Mouse (Mus musculus): Measurements from ENCODE around the gene Zdhhc19. TPM values are rescaled to one million over a fixed set of nuclear protein-coding genes. Genes with fewer than 3 reads are reported as not detected.
A peak's percentile ranks its signal among the peaks of the same experiment; 100 is the strongest.

The Zdhhc19 gene
- polyA plus RNA-seq (2014; fragmentation: Nextera tagmentation; extraction: Ambion mirVana): not detected in 2 replicates

DNA sequence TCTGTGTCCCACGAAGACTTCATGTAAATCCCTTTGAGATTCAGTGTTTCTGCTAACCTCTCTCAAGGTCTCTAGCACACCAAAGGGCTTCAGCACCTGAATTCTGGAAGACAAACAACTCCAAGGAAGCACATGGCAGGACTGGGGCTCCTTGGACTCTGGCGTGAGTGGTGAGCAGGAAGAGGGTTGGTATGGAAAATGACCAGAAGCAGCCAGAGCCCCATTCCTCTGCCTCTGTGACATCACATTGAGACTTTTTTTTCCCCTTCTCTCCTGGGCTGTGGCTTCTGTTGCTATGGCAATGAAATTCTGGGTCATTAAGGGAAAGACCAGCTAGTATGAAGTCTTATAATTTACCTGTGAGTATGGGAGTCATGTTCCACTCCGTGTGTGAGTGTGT lies at the start of gene Zdhhc19:
Zdhhc19 (plus strand) TSS at position 301 of the 400 bp plus-strand sequence.
- Histone ChIP-seq H3K4me2 (replicated peaks; ENCODE audit: low read depth, low read length) (no peak within 1 kb of the TSS), H3K27me3 (ENCODE audit: control insufficient read depth, insufficient read depth, low read length) (no peaks in the 10 kb centered on the region), H3K4me1 (ENCODE audit: control insufficient read depth, insufficient read depth, low read length) (no peaks in the 10 kb centered on the region), H3K27ac (ENCODE audit: low read length) (no peak within 1 kb of the TSS), H3K4me3 (ENCODE audit: low read depth, low read length) (no peak within 1 kb of the TSS), H3K9ac (replicated peaks; ENCODE audit: low read depth, low read length) (no peak within 1 kb of the TSS), H3K9me3 (ENCODE audit: control insufficient read depth, low read depth, low read length) (no peaks in the 10 kb centered on the region), H3K36me3 (ENCODE audit: control insufficient read depth, insufficient read depth, low read length) (no peaks in the 10 kb centered on the region)
- WGBS: 69% methylated on average over 3 of the region's 3 CpGs
- ATAC-seq (ENCODE audit: insufficient number of reproducible peaks, insufficient read depth, low FRiP score, low read depth): no peak

GRCm38 (mm10) chr16:32446563-32447138 lies 49.4 kb upstream of the Zdhhc19 start:
- Histone ChIP-seq H3K4me1 (ENCODE audit: control insufficient read depth, insufficient read depth, low read length) (no peaks in the 10 kb centered on the region), H3K9me3 (ENCODE audit: control insufficient read depth, low read depth, low read length) (no peaks in the 10 kb centered on the region), H3K36me3 (ENCODE audit: control insufficient read depth, insufficient read depth, low read length) (no peaks in the 10 kb centered on the region), H3K9ac (replicated peaks; ENCODE audit: low read depth, low read length) (no peak overlapping the region), H3K4me2 (replicated peaks; ENCODE audit: low read depth, low read length) (no peak overlapping the region), H3K27me3 (ENCODE audit: control insufficient read depth, insufficient read depth, low read length) (no peaks in the 10 kb centered on the region), H3K4me3 (ENCODE audit: low read depth, low read length) (no peak overlapping the region), H3K27ac (ENCODE audit: low read length) (no peak overlapping the region)
- no peak for ATAC-seq (ENCODE audit: insufficient number of reproducible peaks, insufficient read depth, low FRiP score, low read depth)
- WGBS: 82% methylated on average over 2 of the region's 2 CpGs

- Histone ChIP-seq H3K27ac (ENCODE audit: low read length) (no peak overlapping the region), H3K36me3 (ENCODE audit: control insufficient read depth, insufficient read depth, low read length) (no peaks in the 10 kb centered on the region), H3K27me3 (ENCODE audit: control insufficient read depth, insufficient read depth, low read length) (no peaks in the 10 kb centered on the region), H3K9me3 (ENCODE audit: control insufficient read depth, low read depth, low read length) (no peaks in the 10 kb centered on the region), H3K4me3 (ENCODE audit: low read depth, low read length) (no peak overlapping the region), H3K4me1 (ENCODE audit: control insufficient read depth, insufficient read depth, low read length) (no peaks in the 10 kb centered on the region), H3K4me2 (replicated peaks; ENCODE audit: low read depth, low read length) (no peak overlapping the region), H3K9ac (replicated peaks; ENCODE audit: low read depth, low read length) (no peak overlapping the region)
- WGBS: 67% methylated on average over 3 of the region's 3 CpGs
- peak; percentile 61; the same call in 1 of the 2 replicates for ATAC-seq (ENCODE audit: insufficient number of reproducible peaks, insufficient read depth, low FRiP score, low read depth)
Observed at GRCm38 (mm10) chr16:32449665-32450064, 46.4 kb upstream of the Zdhhc19 start.

DNA sequence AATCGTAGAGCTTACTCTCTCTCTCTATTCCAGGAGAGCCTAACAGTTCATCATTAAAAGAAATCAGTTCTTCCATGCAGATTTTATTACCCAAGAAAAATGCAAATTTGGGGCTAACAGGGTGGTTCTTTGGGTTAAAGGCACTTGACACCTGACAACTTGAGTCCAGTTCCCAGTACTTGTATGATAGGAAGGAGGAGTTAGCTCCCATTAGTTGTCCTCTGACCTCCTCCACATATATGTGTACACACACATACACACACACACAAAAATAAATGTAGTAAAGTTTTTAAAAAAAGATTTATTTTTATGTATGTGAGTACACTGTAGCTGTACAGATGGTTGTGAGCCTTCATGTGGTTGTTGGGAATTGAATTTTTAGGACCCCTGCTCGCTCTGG lies 45.9 kb upstream of the Zdhhc19 start:
- H3K4me2 ChIP-seq (replicated peaks; ENCODE audit: low read depth, low read length): no peak overlapping the region
- H3K27me3 ChIP-seq (ENCODE audit: control insufficient read depth, insufficient read depth, low read length): no peaks in the 10 kb centered on the region
- H3K27ac ChIP-seq (ENCODE audit: low read length): no peak overlapping the region
- 88% methylated on average over 2 of the region's 2 CpGs for WGBS
- no peaks in the 10 kb centered on the region for H3K36me3 ChIP-seq (ENCODE audit: control insufficient read depth, insufficient read depth, low read length)
- H3K9me3 ChIP-seq (ENCODE audit: control insufficient read depth, low read depth, low read length): no peaks in the 10 kb centered on the region
- no peak for ATAC-seq (ENCODE audit: insufficient number of reproducible peaks, insufficient read depth, low FRiP score, low read depth)
- no peak overlapping the region for H3K9ac ChIP-seq (replicated peaks; ENCODE audit: low read depth, low read length)
- no peaks in the 10 kb centered on the region for H3K4me1 ChIP-seq (ENCODE audit: control insufficient read depth, insufficient read depth, low read length)
- H3K4me3 ChIP-seq (ENCODE audit: low read depth, low read length): no peak overlapping the region

GRCm38 (mm10) chr16:32453102-32453501 lies 43.0 kb upstream of the Zdhhc19 start:
- no peaks in the 10 kb centered on the region for H3K4me1 ChIP-seq (ENCODE audit: control insufficient read depth, insufficient read depth, low read length)
- no peaks in the 10 kb centered on the region for H3K36me3 ChIP-seq (ENCODE audit: control insufficient read depth, insufficient read depth, low read length)
- no peak overlapping the region for H3K4me3 ChIP-seq (ENCODE audit: low read depth, low read length)
- no peak overlapping the region for H3K27ac ChIP-seq (ENCODE audit: low read length)
- H3K9me3 ChIP-seq (ENCODE audit: control insufficient read depth, low read depth, low read length): no peaks in the 10 kb centered on the region
- no peaks in the 10 kb centered on the region for H3K27me3 ChIP-seq (ENCODE audit: control insufficient read depth, insufficient read depth, low read length)
- no peak overlapping the region for H3K4me2 ChIP-seq (replicated peaks; ENCODE audit: low read depth, low read length)
- H3K9ac ChIP-seq (replicated peaks; ENCODE audit: low read depth, low read length): no peak overlapping the region
- no peak for ATAC-seq (ENCODE audit: insufficient number of reproducible peaks, insufficient read depth, low FRiP score, low read depth)
- 91% methylated on average over 8 of the region's 8 CpGs for WGBS

- H3K4me2 ChIP-seq (replicated peaks; ENCODE audit: low read depth, low read length): no peak overlapping the region
- H3K4me3 ChIP-seq (ENCODE audit: low read depth, low read length): no peak overlapping the region
- H3K9ac ChIP-seq (replicated peaks; ENCODE audit: low read depth, low read length): no peak overlapping the region
- no peaks in the 10 kb centered on the region for H3K27me3 ChIP-seq (ENCODE audit: control insufficient read depth, insufficient read depth, low read length)
- 85% methylated on average over 5 of the region's 5 CpGs for WGBS
- ATAC-seq (ENCODE audit: insufficient number of reproducible peaks, insufficient read depth, low FRiP score, low read depth): no peak
- no peaks in the 10 kb centered on the region for H3K4me1 ChIP-seq (ENCODE audit: control insufficient read depth, insufficient read depth, low read length)
- H3K36me3 ChIP-seq (ENCODE audit: control insufficient read depth, insufficient read depth, low read length): no peaks in the 10 kb centered on the region
- H3K27ac ChIP-seq (ENCODE audit: low read length): no peak overlapping the region
- no peaks in the 10 kb centered on the region for H3K9me3 ChIP-seq (ENCODE audit: control insufficient read depth, low read depth, low read length)
Observed at GRCm38 (mm10) chr16:32454646-32455045, 41.4 kb upstream of the Zdhhc19 start.

DNA sequence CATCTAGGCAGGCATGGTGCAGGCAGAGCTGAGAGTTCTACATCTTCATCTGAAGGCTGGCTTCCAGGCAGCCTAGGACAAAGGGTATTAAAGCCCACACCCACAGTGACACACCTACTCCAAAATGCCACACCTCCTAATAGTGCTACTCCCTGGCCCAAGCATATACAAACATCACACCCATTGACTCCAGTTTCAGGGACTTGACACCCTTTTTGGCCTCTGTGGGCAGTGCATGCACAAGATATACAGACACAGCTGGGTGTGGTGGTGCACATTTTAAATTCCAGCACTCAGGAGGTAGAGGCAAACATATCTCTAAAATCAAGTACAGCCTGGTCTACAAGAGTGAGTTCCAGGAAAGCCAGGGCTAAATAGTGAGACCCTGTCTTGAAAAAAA lies 40.0 kb upstream of the Zdhhc19 start:
- Histone ChIP-seq H3K9me3 (ENCODE audit: control insufficient read depth, low read depth, low read length) (no peaks in the 10 kb centered on the region), H3K4me1 (ENCODE audit: control insufficient read depth, insufficient read depth, low read length) (no peaks in the 10 kb centered on the region), H3K27ac (ENCODE audit: low read length) (no peak overlapping the region), H3K27me3 (ENCODE audit: control insufficient read depth, insufficient read depth, low read length) (no peaks in the 10 kb centered on the region), H3K36me3 (ENCODE audit: control insufficient read depth, insufficient read depth, low read length) (no peaks in the 10 kb centered on the region), H3K4me3 (ENCODE audit: low read depth, low read length) (no peak overlapping the region), H3K4me2 (replicated peaks; ENCODE audit: low read depth, low read length) (no peak overlapping the region), H3K9ac (replicated peaks; ENCODE audit: low read depth, low read length) (no peak overlapping the region)
- ATAC-seq (ENCODE audit: insufficient number of reproducible peaks, insufficient read depth, low FRiP score, low read depth): no peak

DNA sequence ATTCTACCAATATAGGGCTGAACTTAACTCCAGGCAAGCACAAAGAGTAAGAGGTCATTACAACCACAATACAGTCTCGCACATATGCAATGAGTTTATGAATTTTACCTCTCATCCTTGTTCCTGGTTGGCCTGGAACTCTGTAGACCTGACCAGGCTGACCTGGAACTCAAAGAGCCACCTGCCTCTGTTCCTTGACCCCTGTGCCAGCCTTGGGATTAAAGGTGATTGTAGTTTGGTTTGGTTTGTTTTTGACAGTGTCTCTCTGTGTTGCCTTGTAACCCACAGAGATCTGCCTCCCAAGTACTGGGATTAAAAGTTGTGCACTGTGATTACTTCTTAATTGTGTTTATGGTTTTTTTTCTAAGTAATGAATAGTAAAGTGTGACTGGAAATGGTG lies 39.3 kb upstream of the Zdhhc19 start:
- H3K27ac ChIP-seq (ENCODE audit: low read length): no peak overlapping the region
- no peaks in the 10 kb centered on the region for H3K9me3 ChIP-seq (ENCODE audit: control insufficient read depth, low read depth, low read length)
- H3K27me3 ChIP-seq (ENCODE audit: control insufficient read depth, insufficient read depth, low read length): no peaks in the 10 kb centered on the region
- no peaks in the 10 kb centered on the region for H3K36me3 ChIP-seq (ENCODE audit: control insufficient read depth, insufficient read depth, low read length)
- H3K4me2 ChIP-seq (replicated peaks; ENCODE audit: low read depth, low read length): no peak overlapping the region
- whole genome bisulfite sequencing: 95% methylated on average over 1 of the region's 1 CpGs
- no peak overlapping the region for H3K9ac ChIP-seq (replicated peaks; ENCODE audit: low read depth, low read length)
- no peaks in the 10 kb centered on the region for H3K4me1 ChIP-seq (ENCODE audit: control insufficient read depth, insufficient read depth, low read length)
- no peak overlapping the region for H3K4me3 ChIP-seq (ENCODE audit: low read depth, low read length)
- ATAC-seq (ENCODE audit: insufficient number of reproducible peaks, insufficient read depth, low FRiP score, low read depth): no peak

All from stomach, embryonic 14.5 days (tissue).